Mouse (Mus musculus) brain, embryonic 14.5 days (tissue): ENCODE results near the gene Cnr2.

Experiments used
- CTCF ChIP-seq: fragments of 200-500 bp; IDR thresholded peaks from 2 replicates; pipeline ENCODE4 v1.5.1; 2012; ENCODE audit warnings: inconsistent platforms, mild to moderate bottlenecking, moderate library complexity, borderline replicate concordance; ENCODE audit not compliant: insufficient read depth, insufficient read length; ENCODE audit errors: extremely low read depth
- POLR2A ChIP-seq: fragments of 200-500 bp; IDR thresholded peaks from 2 replicates; pipeline ENCODE4 v1.6.1; 2012; ENCODE audit warnings: mild to moderate bottlenecking, inconsistent platforms, borderline replicate concordance; ENCODE audit not compliant: poor library complexity, insufficient read depth, insufficient read length, severe bottlenecking; ENCODE audit errors: extremely low read depth

DNA sequence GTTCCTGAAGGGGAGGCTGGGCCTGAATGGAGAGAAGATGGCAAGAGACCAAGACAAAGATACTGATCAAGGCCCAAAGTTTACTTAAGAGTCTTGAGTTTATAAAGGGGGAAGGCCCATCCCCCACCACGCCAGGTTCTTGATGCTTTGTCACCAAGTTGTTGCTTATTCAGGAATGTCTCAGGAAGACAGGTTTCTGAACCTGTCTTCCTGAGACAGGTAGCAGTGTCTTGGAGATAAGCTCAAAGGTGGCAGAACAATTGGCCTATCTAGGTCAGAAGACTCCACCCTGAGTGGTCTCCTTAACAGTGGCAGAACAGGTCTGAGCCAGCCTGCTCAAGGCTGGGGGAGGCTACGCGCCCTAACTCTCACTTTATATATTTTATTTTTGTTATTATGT is 31.7 kb downstream of the Cnr2 start:
- no peak for TF ChIP-seq POLR2A
- TF ChIP-seq CTCF = no peak
